Mouse (Mus musculus): ENCODE data around the gene Tk1. TPM values are rescaled to one million over a fixed set of nuclear protein-coding genes. Genes with fewer than 3 reads are reported as not detected.

The Tk1 gene
- polyA plus RNA-seq, 1 experiment from 2014 or later = 120 TPM

- H3K4me3 ChIP-seq (replicated peaks; ENCODE audit: low read length) = no peak overlapping the region
Measured at GRCm38 (mm10) chr11:117776085-117776792, 49.7 kb downstream of the Tk1 start.

GRCm38 (mm10) chr11:117775540-117775939 lies 50.4 kb downstream of the Tk1 start:
- Histone ChIP-seq H3K4me3 (replicated peaks; ENCODE audit: low read length) (no peak overlapping the region), H3K27ac (ENCODE audit: low read length) (no peak overlapping the region), H3K9me3 (replicated peaks; ENCODE audit: control insufficient read depth, low read length) (no peaks in the 10 kb centered on the region), H3K36me3 (ENCODE audit: control insufficient read depth, insufficient read depth, low read length) (no peaks in the 10 kb centered on the region; the same call in 1 of the 2 replicates), H3K4me2 (ENCODE audit: low read depth, low read length) (no peak overlapping the region), H3K27me3 (ENCODE audit: control insufficient read depth, insufficient read depth, low read length) (no peaks in the 10 kb centered on the region), H3K9ac (ENCODE audit: low read length) (no peak overlapping the region), H3K4me1 (ENCODE audit: control insufficient read depth, insufficient read depth, low read length) (peaks cover 15% of the 10 kb centered on the region)
- 89% methylated on average over 13 of the region's 13 CpGs for WGBS
- no peak for ATAC-seq (ENCODE audit: insufficient read depth, low FRiP score)

More at GRCm38 (mm10) chr11:117776085-117776792, 49.7 kb downstream of the Tk1 start:
- WGBS = 93% methylated on average over 14 of the region's 14 CpGs
- H3K27ac ChIP-seq (ENCODE audit: low read length) = no peak overlapping the region
- H3K9me3 ChIP-seq (replicated peaks; ENCODE audit: control insufficient read depth, low read length) = no peaks in the 10 kb centered on the region
- no peak for ATAC-seq (ENCODE audit: insufficient read depth, low FRiP score)
- no peaks in the 10 kb centered on the region for H3K27me3 ChIP-seq (ENCODE audit: control insufficient read depth, insufficient read depth, low read length)
- H3K4me2 ChIP-seq (ENCODE audit: low read depth, low read length) = no peak overlapping the region
- H3K9ac ChIP-seq (ENCODE audit: low read length) = no peak overlapping the region
- H3K4me1 ChIP-seq (ENCODE audit: control insufficient read depth, insufficient read depth, low read length) = peaks cover 22% of the 10 kb centered on the region
- H3K36me3 ChIP-seq (ENCODE audit: control insufficient read depth, insufficient read depth, low read length) = no peaks in the 10 kb centered on the region; the same call in 1 of the 2 replicates

DNA sequence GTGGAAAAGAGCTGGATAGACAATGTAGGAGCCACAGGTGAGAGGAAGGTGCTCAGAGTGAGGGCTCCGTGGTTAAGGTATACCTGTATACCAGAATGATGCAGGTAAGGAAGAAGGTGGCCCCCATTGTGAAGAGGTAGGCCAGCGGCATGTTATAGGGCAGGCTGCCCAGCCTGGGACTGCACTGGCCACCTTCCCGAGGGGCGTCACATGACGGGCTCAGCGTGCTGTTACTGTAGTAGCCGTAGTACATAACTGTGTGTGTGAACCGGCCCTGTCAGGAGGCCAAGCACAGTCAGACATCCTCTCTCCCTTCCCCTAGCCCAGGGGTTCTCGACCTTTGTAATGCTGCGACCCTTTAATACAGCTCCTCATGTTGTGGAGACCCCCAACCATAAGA lies 51.0 kb downstream of the Tk1 start:
- Histone ChIP-seq H3K9ac (ENCODE audit: low read length) (no peak overlapping the region), H3K4me1 (ENCODE audit: control insufficient read depth, insufficient read depth, low read length) (peaks cover 9% of the 10 kb centered on the region), H3K27me3 (ENCODE audit: control insufficient read depth, insufficient read depth, low read length) (no peaks in the 10 kb centered on the region), H3K4me3 (replicated peaks; ENCODE audit: low read length) (no peak overlapping the region), H3K27ac (ENCODE audit: low read length) (no peak overlapping the region), H3K4me2 (ENCODE audit: low read depth, low read length) (no peak overlapping the region), H3K36me3 (ENCODE audit: control insufficient read depth, insufficient read depth, low read length) (no peaks in the 10 kb centered on the region; the same call in 1 of the 2 replicates), H3K9me3 (replicated peaks; ENCODE audit: control insufficient read depth, low read length) (no peaks in the 10 kb centered on the region)
- no peak for ATAC-seq (ENCODE audit: insufficient read depth, low FRiP score)
- WGBS = 89% methylated on average over 10 of the region's 10 CpGs

DNA sequence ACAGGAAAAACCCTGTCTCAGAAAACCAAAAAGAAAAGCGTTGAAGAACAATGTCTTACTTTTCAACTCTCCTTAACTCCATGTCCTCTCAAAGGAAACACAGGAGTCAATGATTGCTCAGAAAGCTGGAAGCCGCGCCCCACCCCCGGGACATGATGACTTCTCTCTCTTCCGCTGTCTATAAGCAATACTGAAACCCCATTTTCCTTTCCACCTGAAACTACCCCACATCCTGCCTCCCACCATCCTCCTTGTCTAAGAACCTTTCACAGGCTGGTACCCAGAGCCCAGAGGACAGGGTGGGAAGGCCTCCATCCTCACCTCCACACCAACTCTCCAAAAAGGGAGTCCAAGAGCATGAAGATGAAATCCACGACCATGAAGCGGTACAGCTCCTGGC lies 53.5 kb downstream of the Tk1 start:
- Histone ChIP-seq H3K4me1 (ENCODE audit: control insufficient read depth, insufficient read depth, low read length) (no peaks in the 10 kb centered on the region; the same call in 1 of the 2 replicates), H3K27ac (ENCODE audit: low read length) (no peak overlapping the region), H3K4me2 (ENCODE audit: low read depth, low read length) (no peak overlapping the region), H3K9ac (ENCODE audit: low read length) (no peak overlapping the region), H3K9me3 (replicated peaks; ENCODE audit: control insufficient read depth, low read length) (no peaks in the 10 kb centered on the region), H3K36me3 (ENCODE audit: control insufficient read depth, insufficient read depth, low read length) (no peaks in the 10 kb centered on the region; the same call in 1 of the 2 replicates), H3K4me3 (replicated peaks; ENCODE audit: low read length) (no peak overlapping the region), H3K27me3 (ENCODE audit: control insufficient read depth, insufficient read depth, low read length) (no peaks in the 10 kb centered on the region)
- 91% methylated on average over 7 of the region's 7 CpGs for WGBS
- ATAC-seq (ENCODE audit: insufficient read depth, low FRiP score) = no peak

- 77% methylated on average over 10 of the region's 10 CpGs for WGBS
- Histone ChIP-seq H3K9ac (ENCODE audit: low read length) (no peak overlapping the region), H3K27me3 (ENCODE audit: control insufficient read depth, insufficient read depth, low read length) (no peaks in the 10 kb centered on the region), H3K4me2 (ENCODE audit: low read depth, low read length) (no peak overlapping the region), H3K9me3 (replicated peaks; ENCODE audit: control insufficient read depth, low read length) (no peaks in the 10 kb centered on the region), H3K4me3 (replicated peaks; ENCODE audit: low read length) (no peak overlapping the region), H3K36me3 (ENCODE audit: control insufficient read depth, insufficient read depth, low read length) (no peaks in the 10 kb centered on the region; the same call in 1 of the 2 replicates), H3K27ac (ENCODE audit: low read length) (no peak overlapping the region), H3K4me1 (ENCODE audit: control insufficient read depth, insufficient read depth, low read length) (no peaks in the 10 kb centered on the region; the same call in 1 of the 2 replicates)
- no peak for ATAC-seq (ENCODE audit: insufficient read depth, low FRiP score)
Measured at GRCm38 (mm10) chr11:117770407-117770806, 55.5 kb downstream of the Tk1 start.

- no peaks in the 10 kb centered on the region for H3K27me3 ChIP-seq (ENCODE audit: control insufficient read depth, insufficient read depth, low read length)
- H3K4me2 ChIP-seq (ENCODE audit: low read depth, low read length) = no peak overlapping the region
- 0 out of 2 replicates have a peak overlapping the region, but pooled peaks have one; percentile 34 for H3K27ac ChIP-seq (ENCODE audit: low read length)
- no peak overlapping the region for H3K4me3 ChIP-seq (replicated peaks; ENCODE audit: low read length)
- H3K9ac ChIP-seq (ENCODE audit: low read length) = no peak overlapping the region
- H3K9me3 ChIP-seq (replicated peaks; ENCODE audit: control insufficient read depth, low read length) = no peaks in the 10 kb centered on the region
- H3K4me1 ChIP-seq (ENCODE audit: control insufficient read depth, insufficient read depth, low read length) = no peaks in the 10 kb centered on the region; the same call in 1 of the 2 replicates
- peaks cover 3% of the 10 kb centered on the region; the same call in 1 of the 2 replicates for H3K36me3 ChIP-seq (ENCODE audit: control insufficient read depth, insufficient read depth, low read length)
- WGBS = 75% methylated on average over 7 of the region's 7 CpGs
- no peak for ATAC-seq (ENCODE audit: insufficient read depth, low FRiP score)
Measured at GRCm38 (mm10) chr11:117769683-117770047, 56.2 kb downstream of the Tk1 start.

DNA sequence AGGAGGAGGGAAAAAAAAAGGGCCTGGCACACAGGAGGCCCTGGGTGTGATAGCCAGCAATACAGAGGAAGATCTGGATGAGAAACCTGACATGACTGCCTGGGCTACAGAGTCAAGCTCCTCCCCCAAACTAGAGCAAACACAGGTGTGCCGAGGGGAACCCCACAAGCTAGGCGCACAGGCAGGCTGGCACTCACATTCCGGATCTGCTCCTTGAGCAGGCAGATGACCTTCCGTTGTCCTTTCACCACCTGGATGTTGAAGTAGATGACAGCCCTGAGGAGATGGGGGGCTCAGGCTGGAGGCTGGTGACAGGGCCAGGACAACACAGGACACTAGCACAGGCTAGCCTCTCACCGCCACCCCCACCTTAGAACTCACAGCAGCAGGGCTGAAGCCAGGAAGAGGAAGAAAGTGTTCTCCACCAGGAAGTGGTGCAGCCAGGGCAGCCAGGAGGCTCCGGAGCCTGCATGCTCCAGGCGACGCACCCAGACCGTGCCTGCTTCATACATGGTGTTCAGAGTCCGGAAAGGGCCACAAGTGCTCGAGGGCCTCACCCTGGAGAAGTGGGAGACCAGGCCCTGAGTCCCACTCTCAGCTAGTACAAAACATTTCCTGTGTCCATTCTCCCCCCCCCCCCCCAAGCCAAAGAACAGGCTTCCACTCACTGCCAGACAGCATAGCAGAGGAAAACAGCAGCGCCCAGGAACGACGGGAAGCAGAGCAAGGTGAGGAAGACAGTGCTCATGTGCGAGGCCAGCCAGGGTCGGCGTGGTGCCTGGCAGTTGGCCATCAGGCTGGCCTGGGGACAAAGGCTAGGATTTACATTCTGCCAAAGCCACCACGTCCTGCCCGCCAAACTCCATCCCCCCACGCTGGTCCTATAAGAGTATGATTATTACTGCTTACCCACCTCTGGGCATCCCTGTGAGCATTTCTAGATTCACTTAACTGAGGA lies 56.9 kb downstream of the Tk1 start:
- H3K4me3 ChIP-seq (replicated peaks; ENCODE audit: low read length) = no peak overlapping the region
- no peak overlapping the region for H3K9ac ChIP-seq (ENCODE audit: low read length)
- no peak overlapping the region for H3K4me2 ChIP-seq (ENCODE audit: low read depth, low read length)
- H3K9me3 ChIP-seq (replicated peaks; ENCODE audit: control insufficient read depth, low read length) = no peaks in the 10 kb centered on the region
- 70% methylated on average over 20 of the region's 20 CpGs for WGBS
- no peaks in the 10 kb centered on the region; the same call in 1 of the 2 replicates for H3K4me1 ChIP-seq (ENCODE audit: control insufficient read depth, insufficient read depth, low read length)
- no peak for ATAC-seq (ENCODE audit: insufficient read depth, low FRiP score)
- 0 out of 2 replicates have a peak, but pooled peaks cover 7% of the 10 kb centered on the region for H3K36me3 ChIP-seq (ENCODE audit: control insufficient read depth, insufficient read depth, low read length)
- H3K27me3 ChIP-seq (ENCODE audit: control insufficient read depth, insufficient read depth, low read length) = no peaks in the 10 kb centered on the region
- H3K27ac ChIP-seq (ENCODE audit: low read length) = peak overlapping the region; percentile 34; the same call in 1 of the 2 replicates

DNA sequence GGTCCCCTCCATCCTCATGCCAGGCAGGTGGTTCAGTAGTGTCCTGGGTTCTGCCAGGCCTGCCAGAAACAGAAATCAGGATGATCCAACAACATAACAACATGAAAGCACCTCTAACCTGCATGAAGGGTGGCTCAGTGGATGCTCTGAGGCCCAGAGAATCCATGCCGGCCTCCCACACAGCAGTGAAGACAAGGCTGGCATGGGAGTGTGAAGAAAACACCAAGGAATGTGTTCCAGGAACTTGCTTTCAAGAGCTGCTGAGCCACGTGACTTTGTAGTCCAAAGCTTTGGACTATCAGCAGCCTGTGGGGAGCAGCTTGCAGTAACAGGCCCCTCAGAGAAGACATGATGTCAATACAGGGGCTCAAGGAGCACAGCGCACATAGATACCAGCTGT lies 59.6 kb downstream of the Tk1 start:
- no peaks in the 10 kb centered on the region for H3K27me3 ChIP-seq (ENCODE audit: control insufficient read depth, insufficient read depth, low read length)
- ATAC-seq (ENCODE audit: insufficient read depth, low FRiP score) = no peak
- 82% methylated on average over 3 of the region's 3 CpGs for WGBS
- no peak overlapping the region for H3K4me2 ChIP-seq (ENCODE audit: low read depth, low read length)
- H3K36me3 ChIP-seq (ENCODE audit: control insufficient read depth, insufficient read depth, low read length) = 0 out of 2 replicates have a peak, but pooled peaks cover 7% of the 10 kb centered on the region
- no peaks in the 10 kb centered on the region for H3K9me3 ChIP-seq (replicated peaks; ENCODE audit: control insufficient read depth, low read length)
- no peaks in the 10 kb centered on the region; the same call in 1 of the 2 replicates for H3K4me1 ChIP-seq (ENCODE audit: control insufficient read depth, insufficient read depth, low read length)
- no peak overlapping the region for H3K9ac ChIP-seq (ENCODE audit: low read length)
- no peak overlapping the region for H3K27ac ChIP-seq (ENCODE audit: low read length)
- no peak overlapping the region for H3K4me3 ChIP-seq (replicated peaks; ENCODE audit: low read length)

Measured in stomach, embryonic 16.5 days (tissue).